Mouse (Mus musculus) cerebellum, adult 18-20 months (tissue): ENCODE measurements around the gene Rad51.

Source experiments
- DNase-seq, 2 experiments: peaks; one replicate each; pipeline ENCODE4 v3.0.0; 2021

Rad51 gene

GRCm38 (mm10) chr2:119166901-119167865 is 54.6 kb downstream of the Rad51 start, which contains the start of gene Gchfr:
Gene Gchfr (plus strand): TSS chr2:119167773.
- DNase-seq = peak; percentile 59 to 65

GRCm38 (mm10) chr2:119167866-119168256 is 55.3 kb downstream of the Rad51 start:
- DNase-seq = no peak

- DNase-seq = no peak
Observed at GRCm38 (mm10) chr2:119170282-119170681, 57.7 kb downstream of the Rad51 start.

GRCm38 (mm10) chr2:119171574-119171973 is 59.0 kb downstream of the Rad51 start:
- no peak for DNase-seq

- no peak for DNase-seq
Observed at GRCm38 (mm10) chr2:119172446-119172845, 59.9 kb downstream of the Rad51 start.

GRCm38 (mm10) chr2:119172862-119173576 is 60.4 kb downstream of the Rad51 start:
- DNase-seq = no peak

- no peak for DNase-seq
Observed at GRCm38 (mm10) chr2:119173991-119174651, 61.5 kb downstream of the Rad51 start, which contains the start of gene Gm14137. Gene Gm14137 (plus strand): TSS chr2:119174509.

GRCm38 (mm10) chr2:119174866-119175265 is 62.3 kb downstream of the Rad51 start:
- no peak for DNase-seq

- no peak for DNase-seq
Observed at GRCm38 (mm10) chr2:119175614-119176013, 63.0 kb downstream of the Rad51 start.

- no peak for DNase-seq
Observed at GRCm38 (mm10) chr2:119176761-119177160, 64.2 kb downstream of the Rad51 start.

GRCm38 (mm10) chr2:119177384-119177939 is 64.9 kb downstream of the Rad51 start:
- no peak for DNase-seq

GRCm38 (mm10) chr2:119182914-119183313 is 70.3 kb downstream of the Rad51 start:
- no peak for DNase-seq

GRCm38 (mm10) chr2:119189029-119189710 is 76.6 kb downstream of the Rad51 start:
- peak; percentile 91 to 94 for DNase-seq

- DNase-seq = no peak
Observed at GRCm38 (mm10) chr2:119190969-119191368, 78.4 kb downstream of the Rad51 start.

- DNase-seq = peak; percentile 24 to 28
Observed at GRCm38 (mm10) chr2:119194140-119194539, 81.5 kb downstream of the Rad51 start.

- DNase-seq = no peak
Observed at GRCm38 (mm10) chr2:119196316-119197108, 83.9 kb downstream of the Rad51 start.
